Mouse (Mus musculus): ENCODE data around the gene Rcor2.

DNA sequence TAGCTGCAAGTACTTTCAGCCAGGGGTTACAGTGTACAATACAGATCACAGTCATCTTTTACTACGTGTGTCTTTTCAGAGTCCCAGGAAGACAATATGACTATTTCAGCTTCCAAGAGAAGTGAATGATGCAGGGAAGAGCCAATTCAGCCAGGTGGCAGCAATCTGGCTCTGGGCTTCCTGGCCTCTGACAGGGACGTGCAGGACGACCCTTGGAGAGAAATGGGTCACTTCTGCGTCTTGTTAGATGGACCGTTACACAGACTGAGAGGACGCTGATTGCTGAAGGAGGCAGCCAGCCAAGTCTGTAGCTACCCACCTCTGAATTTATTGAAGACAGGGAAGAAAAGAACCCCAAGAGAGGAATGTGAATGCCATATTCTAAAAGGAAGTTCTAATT is 36.7 kb downstream of the Rcor2 start:
- TF ChIP-seq CTCF (IDR thresholded peaks at IDR 0.05), result peak; percentile 17; the same call in 1 of the 2 replicates
- TF ChIP-seq POLR2A (IDR thresholded peaks at IDR 0.05; ENCODE audit: insufficient read depth, low read depth, low read length), result no peak
- no peak for TF ChIP-seq EP300 (IDR thresholded peaks at IDR 0.05; ENCODE audit: insufficient read depth, low read depth, low read length)
